Mouse (Mus musculus): ENCODE data around the gene Epm2a.
A peak's percentile ranks its signal among the peaks of the same experiment; 100 is the strongest.
"Not testable (repeated sequence)": the region's sequence is repeated elsewhere in the genome, so short reads cannot be mapped to it uniquely, and the experiment has no call there.

Epm2a gene

DNA sequence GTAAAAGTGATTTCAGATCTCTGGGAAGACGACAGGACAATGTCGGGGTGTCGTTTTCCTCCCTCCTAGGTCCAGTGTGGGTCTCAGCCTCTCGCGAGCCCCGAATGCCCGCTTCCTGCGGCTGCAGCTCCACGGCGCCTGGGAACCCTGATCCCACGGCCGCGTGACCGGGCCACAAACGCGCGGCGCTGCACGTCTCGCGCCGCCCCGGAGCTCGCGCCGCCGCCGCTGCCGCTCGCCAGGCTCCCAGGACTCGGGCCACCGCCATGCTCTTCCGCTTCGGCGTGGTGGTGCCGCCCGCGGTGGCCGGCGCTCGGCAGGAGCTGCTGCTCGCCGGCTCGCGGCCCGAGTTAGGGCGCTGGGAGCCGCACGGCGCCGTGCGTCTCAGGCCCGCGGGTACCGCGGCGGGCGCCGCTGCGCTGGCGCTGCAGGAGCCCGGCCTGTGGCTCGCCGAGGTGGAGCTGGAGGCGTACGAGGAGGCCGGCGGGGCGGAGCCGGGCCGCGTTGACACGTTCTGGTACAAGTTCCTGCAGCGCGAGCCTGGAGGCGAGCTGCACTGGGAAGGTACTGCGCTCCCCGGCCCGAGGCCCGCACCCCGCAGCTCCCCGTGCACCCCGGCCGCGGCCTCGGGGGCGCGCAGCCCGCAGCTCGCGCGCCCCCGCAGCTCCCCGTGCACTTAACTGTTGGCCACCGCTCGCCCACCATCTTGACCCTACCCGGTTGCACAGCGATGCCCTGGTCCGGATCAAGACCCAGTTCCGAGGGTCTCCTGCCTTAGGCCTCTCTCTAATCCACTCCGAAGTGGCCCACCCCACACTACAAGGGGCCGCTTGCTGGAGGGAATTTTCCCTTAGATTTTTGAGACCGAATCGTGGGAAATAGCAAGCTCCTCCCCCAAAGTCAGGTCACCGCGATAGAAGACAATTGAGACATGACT is at the start of gene Epm2a:
TSS of gene Epm2a (plus strand) at position 200 of the 937 bp plus-strand sequence.
- peak; percentile 84 for DNase-seq (ENCODE audit: low spot score)

DNA sequence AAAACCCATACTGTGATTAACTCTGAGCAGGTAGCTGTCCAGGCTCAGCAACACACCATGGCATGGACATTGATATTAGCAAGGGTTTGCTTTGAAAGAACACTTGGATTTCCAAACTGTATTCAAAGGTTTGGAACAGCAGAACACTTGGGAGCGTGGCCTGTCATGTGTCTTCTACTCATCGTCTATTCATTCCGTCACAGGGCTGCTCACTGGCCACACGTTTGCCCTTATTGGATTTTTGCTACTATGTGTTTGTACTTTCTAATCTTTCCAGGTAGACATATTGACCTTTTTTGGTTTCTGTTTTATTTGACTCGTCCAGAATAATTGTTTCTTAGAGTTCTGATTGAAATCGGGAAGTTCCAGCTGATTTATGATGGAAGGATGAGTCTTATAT is 44.8 kb upstream of the Epm2a start:
- no peak for DNase-seq (ENCODE audit: low spot score)

DNA sequence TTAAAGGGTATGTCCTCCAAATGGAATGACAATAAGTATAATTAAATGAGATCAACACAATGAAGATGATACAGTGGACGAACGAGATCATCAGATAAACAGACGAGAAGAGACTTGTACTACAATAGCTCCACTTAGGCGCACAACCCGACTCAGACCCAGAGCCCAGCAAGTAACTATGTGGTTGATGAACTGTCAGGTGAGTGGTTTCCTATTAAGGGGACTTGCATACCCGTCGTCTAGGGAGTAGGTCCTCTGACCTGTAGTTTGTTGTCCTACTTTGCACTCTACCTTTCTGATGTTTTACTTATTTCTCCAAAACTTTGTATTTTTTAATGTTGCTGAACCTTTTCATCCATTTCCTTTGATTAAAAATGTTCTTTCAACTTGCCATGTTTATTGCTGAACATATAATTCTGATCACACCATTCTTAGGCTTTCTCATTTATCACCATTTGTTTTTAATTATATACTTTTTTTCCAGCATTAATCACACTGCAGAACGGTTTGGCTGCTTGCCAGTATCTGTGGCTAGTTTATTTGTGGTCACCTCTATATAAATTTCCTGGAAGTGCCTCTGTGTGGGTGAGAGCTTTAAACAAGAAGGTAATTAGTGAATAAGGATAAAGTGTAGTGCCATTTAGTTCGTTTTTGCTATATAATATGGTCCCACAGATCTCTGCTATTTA is 37.7 kb upstream of the Epm2a start:
- DNase-seq (ENCODE audit: low spot score): no peak

DNA sequence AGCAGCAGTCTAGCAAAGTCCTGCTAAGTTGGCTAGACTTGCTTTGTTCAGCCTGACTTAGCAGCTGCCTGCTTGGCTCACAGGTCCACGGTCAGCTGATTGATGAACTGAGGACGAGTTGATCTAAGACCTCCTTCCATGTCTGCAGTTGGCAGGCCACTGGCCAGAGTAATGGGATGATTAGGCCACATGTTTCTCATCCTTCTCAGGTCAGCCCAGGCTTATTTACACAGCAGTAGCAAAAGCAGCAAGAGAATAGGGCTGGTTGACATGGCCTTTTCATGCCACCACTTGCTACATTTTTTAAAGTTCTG is 37.2 kb upstream of the Epm2a start:
- DNase-seq (ENCODE audit: low spot score): no peak

DNA sequence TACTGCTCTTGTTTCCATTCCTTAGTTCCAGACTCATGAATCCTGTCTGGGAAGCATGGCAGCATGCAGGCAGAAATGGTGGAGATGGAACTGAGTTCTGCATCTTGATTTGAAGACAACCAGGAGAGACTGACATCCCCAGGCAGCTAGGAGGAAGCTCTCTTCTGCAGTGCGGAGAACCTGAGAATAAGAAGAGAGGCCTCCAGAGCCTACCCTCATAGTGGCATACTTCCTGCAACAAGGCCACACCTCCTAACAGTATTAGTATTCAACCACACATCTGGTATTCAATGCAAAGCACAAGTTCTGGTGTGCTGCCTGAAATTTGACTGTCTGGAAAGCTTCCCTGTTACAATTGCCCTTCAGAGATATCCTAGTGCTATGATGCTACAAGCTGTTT is 33.3 kb upstream of the Epm2a start:
- no peak for DNase-seq (ENCODE audit: low spot score)

DNA sequence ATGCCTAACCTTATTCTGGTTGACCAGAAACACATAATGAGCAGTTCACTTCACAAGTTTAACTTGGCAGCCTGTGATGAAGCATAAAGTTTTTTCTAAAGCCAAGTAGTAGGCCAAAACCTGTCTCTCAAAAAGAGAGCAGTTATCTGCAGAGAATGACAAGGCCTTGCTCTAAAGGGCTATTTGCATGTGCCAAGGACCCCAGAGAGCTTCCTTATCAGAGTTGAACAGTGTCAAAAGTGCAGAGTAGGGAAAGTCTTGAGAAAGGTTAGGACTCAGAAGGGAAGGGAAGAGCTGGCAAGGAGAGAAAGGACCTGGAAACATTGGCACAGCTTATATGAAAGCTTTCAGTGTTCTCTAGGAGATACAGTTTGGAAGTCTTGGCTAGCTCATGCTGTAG is 32.7 kb upstream of the Epm2a start:
- DNase-seq (ENCODE audit: low spot score): no peak

DNA sequence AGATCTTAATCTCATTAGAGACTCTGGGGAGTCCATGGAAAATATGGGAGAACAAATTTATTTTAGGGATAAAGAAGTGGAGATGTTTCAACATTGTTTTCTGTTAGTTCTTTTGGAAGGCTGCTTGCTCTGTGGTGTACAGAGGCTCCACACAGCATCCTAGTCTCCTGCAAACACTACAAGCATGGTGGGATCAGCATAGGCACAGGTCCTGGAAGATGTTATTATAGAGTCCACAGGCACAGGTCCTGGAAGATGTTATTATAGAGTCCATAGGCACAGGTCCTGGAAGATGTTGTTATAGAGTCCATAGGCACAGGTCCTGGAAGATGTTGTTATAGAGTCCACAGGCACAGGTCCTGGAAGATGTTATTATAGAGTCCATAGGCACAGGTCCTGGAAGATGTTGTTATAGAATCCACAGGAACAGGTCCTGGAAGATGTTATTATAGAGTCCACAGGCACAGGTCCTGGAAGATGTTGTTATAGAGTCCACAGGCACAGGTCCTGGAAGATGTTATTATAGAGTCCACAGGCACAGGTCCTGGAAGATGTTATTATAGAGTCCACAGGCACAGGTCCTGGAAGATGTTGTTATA is 25.2 kb upstream of the Epm2a start:
- DNase-seq (ENCODE audit: low spot score): not testable (repeated sequence)

DNA sequence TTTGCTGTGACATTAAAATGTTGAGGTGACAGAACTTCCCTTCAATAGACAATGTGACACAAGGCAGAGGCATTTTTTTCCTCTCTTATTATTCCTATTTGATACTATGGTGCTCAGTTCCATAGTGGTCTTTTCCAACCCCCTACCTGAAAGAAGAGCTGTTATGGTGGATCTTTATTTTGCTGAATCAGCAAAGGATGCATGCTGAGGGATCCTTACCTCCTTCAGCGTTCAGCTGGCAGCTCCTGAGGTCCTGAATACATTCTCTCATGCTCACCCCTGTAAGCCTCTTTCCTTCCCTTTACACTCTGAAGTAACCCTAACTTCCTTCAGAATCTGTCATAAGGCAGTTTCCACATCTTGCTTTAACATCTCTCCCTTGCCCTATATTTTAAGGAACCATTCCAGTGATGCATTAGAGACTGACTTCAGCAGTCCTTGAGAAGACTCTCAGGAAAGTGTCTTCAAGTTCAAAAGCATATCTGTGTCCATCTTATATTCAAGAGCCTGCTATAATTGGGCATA is 23.7 kb upstream of the Epm2a start:
- DNase-seq (ENCODE audit: low spot score): no peak

DNA sequence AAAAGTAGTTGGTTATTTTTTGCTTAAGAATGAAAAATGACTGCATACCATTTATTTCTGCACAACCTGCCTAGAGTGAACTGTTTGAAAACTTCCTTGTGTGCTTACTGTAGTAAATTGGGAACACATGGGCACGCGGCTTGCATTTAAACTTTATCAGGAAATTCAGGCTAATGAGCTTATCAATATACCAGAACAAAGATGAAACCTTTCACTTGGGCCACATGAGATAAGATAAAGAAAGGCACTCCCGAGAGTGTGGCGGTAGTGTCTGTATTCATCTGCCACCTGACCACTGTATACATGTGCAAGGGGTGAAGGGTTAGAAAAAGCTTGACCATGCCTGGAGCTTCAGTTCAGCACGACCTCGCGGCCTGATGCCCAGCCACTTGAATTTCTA is 20.9 kb upstream of the Epm2a start:
- no peak for DNase-seq (ENCODE audit: low spot score)

DNA sequence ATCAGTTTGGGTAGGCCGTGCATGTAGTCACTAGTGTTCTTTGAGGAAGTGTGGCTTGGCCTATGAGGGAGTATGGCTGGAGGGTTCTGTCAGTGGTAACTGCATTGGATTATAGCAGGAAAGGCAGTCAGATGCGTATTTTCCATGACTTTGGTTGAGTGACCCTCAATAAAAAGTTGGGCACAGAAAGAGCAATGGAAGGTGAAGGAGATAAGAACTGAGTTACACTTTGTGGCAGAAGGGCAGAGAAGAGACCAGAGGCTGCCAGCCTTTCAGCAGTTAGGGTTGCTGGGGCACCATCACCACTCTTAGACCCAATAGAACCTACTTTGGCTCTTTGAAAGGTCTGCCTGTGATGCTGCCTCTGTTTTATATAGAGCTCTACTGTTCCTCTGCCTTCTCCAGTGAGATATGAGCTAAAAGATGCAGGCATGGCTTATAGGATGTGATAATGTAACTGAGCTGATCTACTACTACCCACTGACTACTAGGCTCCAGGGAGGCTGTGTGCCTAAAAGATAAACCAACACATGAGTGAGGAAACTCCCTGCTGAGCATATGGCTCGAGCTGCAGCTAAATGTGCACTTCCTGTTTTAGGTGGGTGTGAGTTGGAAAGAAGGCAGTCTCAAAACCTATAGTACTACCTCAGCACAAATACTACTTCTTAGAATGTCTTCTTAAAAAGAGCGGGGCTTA is 19.9 kb upstream of the Epm2a start:
- DNase-seq (ENCODE audit: low spot score): no peak

DNA sequence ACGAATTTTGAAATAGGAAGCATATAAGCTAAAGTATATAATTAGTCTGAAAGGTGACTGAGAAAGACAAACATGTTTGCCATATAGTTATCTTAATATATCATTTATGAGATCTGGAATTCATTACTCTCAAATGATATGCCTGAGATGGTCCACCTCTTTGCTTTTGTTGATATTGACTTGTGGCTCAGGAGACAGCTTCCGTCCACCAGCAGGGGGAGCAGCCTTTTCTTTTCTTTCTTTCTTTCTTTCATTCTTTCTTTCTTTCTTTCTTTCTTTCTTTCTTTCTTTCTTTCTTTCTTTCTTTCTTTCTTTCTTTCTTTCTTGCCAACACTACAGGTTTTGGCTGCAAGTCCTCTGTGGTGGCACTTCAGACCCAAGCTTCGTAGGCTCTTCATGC is 16.7 kb upstream of the Epm2a start:
- DNase-seq (ENCODE audit: low spot score): no peak

DNA sequence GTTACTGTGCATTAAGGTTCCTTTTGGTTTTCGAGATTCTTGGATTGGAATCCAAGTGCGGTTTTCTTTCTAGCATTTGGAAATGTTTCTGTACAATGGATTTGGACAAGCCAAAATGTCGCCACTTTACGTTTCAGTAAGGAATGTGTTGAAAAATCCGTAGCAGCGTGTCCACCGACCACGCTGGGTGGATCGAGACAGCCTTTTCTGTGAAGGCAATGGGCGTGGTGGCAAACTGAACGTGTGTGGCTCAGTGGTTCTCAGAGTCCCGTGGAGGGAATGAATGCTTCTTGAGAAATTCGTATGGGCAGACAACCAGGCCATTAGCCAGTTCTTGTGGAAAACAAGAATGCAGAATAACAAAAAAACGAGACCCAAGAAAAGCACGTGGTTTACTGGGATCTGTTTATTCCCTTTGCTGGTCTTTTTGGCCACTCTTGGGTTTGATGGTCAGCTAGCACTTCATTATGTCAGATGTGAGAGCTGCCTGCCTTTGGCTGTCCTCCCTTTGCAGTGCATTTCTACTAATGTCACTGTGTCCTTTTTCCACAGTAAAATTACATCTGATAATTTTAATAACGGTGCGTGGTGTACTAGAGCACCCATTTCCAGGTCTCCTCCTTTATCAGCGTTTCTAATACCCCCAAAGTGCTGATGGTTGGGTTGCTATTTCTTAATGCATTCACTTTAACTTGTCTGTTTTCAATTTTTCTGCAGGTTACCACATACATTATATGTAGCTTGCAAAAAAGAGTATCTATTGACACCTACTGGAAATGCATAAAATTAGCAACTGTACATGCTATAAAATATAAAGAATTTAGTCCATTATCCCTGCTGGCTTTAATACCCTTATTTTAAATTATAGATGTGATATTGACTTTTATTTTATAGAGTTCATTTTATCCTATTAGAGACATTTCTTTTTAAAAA is 1.6 kb downstream of the Epm2a start:
- no peak for DNase-seq (ENCODE audit: low spot score)

DNA sequence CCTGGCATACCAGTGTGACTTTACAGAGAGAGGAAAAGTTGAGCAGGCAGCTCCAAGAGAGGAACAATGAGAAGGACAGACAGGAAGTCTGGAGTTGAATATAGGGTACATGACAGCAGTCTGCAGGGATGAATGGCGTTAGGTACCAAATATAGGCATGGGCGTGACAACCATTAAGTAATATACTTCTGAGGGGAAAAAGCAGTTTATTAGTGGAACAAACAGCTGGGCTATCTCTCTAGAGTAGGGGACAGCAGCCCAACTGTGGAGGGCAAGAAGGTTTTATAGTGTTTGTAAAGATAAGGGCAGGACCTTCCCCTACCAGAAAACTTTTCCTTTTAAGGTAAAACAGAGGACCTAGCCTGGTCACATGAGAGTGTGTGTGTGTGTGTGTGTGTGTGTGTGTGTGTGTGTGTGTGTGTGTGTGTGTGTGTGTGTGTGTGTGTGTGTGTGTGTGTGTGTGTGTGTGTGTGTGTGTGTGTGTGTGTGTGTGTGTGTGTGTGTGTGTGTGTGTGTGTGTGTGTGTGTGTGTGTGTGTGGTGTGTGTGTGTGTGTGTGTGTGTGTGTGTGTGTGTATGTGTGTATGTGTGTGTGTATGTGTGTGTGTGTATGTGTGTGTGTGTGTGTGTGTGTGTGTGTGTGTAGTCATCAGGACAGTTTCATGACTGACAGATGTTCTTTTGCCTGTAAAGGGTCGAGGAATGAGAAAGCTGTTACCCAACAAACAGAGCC is 7.2 kb downstream of the Epm2a start:
- not testable (repeated sequence) for DNase-seq (ENCODE audit: low spot score)

DNA sequence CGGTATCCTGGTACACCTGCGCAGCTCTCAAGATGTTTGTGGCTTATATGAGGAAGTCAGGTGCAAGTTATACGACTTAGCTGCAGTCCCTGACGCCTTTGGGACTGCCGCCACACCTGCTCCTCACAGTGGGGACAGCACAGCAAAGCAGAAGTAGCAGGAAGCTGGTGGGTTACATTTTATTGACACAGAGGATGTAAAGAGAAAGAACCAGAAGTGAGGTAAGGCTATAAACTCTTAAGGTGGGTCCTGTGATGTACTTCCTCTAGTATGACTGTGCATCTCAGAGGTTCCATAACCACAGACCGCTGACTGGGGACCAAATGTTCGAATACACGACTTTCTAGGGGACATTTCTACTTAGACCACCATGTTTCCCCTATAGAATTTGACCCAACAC is 11.4 kb downstream of the Epm2a start:
- no peak for DNase-seq (ENCODE audit: low spot score)

DNA sequence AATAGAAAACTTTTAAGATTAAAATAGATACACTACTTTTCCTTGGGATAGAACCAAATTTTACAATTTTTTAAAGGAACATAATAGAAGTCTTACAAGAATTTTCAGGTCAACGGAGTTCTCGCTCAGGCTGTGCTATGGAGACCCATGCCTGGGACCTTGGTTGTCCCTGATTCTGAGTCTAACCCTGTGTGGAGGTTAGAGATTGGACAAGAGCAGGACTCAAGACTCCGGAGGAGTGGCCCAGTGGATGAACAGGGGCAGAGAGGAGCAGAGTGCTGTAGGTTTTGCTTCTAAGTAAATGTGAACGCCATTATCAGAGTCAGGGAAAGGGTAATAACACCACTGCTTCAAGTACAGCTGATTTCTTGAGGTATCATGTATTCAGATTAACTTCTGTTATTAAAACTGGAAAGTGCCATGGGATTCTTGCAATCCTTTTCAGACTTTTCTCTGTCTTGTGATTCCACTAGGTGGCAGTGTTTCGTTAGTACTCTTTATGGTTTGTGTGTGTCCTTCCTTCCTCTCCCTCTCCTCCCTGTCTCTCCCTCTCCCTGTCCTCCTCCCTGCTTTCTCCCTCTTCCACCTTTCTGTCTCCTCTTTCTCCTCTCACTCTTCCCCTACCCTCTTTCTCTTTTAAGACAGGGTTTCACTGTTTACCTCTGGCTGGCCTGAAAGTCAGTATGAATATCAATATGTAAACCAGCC is 18.9 kb downstream of the Epm2a start:
- no peak for DNase-seq (ENCODE audit: low spot score)

DNA sequence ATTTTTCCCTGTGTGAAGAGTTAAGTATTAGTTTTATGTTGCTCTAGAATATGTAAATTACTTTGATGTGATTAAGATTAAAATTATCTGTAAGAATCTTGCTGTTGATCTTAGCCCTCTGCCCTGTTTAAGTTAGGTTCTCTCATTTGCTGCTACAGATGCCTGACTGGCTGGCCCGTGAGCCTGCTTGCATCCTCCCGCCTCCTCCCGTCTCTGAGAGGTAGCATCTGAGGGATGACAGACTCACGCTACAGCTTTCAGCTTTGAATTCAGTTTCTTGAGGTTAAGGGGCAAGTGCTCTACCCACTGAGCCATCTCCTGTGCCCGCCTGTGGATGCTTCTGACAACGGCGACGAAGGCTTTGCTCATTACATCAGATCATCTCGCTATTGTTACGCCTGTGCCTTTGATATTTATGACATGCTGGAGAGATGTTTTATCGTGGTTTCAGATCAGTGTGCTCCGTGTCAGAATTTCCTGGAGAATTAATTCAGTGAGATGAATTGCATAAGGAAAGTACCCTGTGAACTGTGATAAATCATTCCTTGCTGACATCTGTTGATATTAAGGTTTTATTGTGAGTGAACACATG is 19.8 kb downstream of the Epm2a start:
- DNase-seq (ENCODE audit: low spot score): no peak

DNA sequence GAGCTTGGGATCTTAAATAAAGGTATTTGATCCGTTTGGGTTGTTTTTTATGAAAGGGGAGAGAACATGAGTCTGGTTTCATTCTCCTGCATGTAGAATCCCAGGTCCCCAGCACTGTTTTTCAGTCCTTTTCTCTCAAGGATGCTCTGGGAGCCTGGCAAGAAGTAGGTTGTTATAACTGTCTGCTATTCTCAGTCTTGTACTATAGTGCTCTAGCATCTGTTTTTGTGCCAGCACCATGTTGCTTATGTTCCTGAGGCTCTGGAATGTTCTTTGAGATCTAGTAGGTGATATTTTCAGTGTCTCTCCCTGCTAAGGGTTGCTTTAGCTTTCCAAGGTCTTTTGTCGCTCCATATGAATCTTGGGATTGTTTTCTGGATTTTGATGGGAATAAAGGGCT is 38.1 kb downstream of the Epm2a start:
- no peak for DNase-seq (ENCODE audit: low spot score)

DNA sequence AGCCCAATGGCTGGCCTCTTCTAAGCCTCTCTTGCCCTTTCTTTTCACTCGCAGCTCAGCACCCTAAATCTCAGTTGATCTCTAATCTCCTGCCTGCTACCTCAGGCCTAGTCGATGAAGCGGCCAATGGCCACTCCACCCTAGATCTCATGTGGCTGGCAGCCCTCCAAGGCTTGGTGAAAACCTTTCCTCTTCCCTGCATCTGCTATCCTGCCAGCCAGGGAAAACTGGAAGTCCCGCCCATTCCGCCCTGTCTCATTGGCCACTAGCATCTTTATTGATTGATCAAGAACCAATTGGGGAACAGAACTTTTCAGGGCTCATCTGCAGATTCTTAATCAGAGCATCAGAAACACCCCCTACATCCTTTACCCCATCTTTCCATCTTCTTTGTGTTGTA is 67.7 kb downstream of the Epm2a start:
- peak; percentile 6 for DNase-seq (ENCODE audit: low spot score)

DNA sequence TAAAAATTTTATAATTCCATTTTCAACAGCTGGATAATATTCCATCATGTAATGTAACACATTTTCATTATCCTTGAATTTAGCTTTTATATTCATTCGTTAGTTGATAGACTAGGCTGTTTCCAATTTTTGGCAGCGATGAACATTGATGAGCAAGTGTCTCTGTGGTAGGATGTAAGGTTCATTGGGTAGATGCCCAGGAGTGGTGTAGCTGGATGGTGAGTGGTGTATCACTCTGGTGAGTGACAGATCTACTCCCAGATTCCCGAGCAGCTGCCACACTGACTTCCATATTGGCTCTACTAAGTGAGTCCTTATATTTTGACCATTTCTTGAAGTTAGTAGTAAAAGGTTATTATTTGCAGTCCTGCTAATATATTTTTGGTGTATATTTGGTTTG is 76.9 kb downstream of the Epm2a start:
- DNase-seq (ENCODE audit: low spot score): no peak

Measured in testis, postnatal 14 days (tissue).